Comparison of ENCODE assay signal across 26 mouse cellular contexts in the genomic region with DNA sequence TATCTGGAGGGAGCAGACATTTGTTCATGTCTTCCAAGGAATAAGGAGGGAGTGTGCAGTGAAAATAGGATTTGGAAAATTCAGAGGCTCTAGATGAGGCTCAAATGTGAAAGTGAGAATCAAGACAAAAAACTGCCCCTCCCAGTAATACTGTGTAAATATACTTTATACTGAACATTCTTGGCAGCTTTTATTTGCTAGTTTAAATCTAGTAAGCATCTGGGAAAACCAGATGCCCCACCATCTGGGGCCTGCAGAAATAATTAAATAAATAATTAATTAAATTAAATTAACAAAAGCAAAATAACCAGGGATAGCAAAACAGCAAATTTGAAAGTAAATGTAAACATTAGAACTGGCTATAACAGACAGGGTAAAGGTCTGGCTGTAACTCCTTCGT.
DNase-seq lines count a peak whose midpoint lies in the region; ATAC-seq and TF ChIP-seq lines count a peak whose summit lies in the region.
"Had no signal": no experiment of that assay in that cellular context is flagged by ENCODE, and none has a peak within 500 bp of the region (broad histone marks: within the 10 kb centered on the region; RNA-seq: fewer than 3 reads in every experiment).

No protein-coding gene starts in this region.

- no peak overlapping the region for H3K9ac ChIP-seq in forebrain, embryonic 13.5 days
- no peak overlapping the region for H3K9ac ChIP-seq in forebrain, embryonic 15.5 days (replicated peaks)
- no peak overlapping the region for H3K9ac ChIP-seq in forebrain, embryonic 12.5 days
- H3K9ac ChIP-seq in stomach, embryonic 16.5 days (ENCODE audit: low read length): no peak overlapping the region
- H3K9ac ChIP-seq in stomach, postnatal 0 days (ENCODE audit: low read length): no peak overlapping the region
- no peak overlapping the region for H3K9ac ChIP-seq in forebrain, postnatal 0 days
- H3K9ac ChIP-seq: embryonic facial prominence, embryonic 13.5 days; embryonic facial prominence, embryonic 15.5 days had no signal

- peak; percentile 61 for ATAC-seq in forebrain, embryonic 13.5 days
- peak; percentile 44; the same call in 1 of the 2 replicates for ATAC-seq in forebrain, embryonic 15.5 days (replicated peaks)
- no peak for ATAC-seq in forebrain, embryonic 12.5 days (ENCODE audit: low FRiP score)
- ATAC-seq in stomach, embryonic 16.5 days (ENCODE audit: insufficient read depth, low FRiP score): peak; percentile 40; the same call in 1 of the 2 replicates
- ATAC-seq in stomach, postnatal 0 days (ENCODE audit: low FRiP score, low TSS enrichment): no peak
- no peak for ATAC-seq in forebrain, postnatal 0 days
- ATAC-seq: activated CD4-positive, CD25-positive, alpha-beta regulatory T cell, adult 4 months; CD4-positive, CD25-positive, alpha-beta regulatory T cell, adult 4 months; Patski had no signal

- DNase-seq in forebrain, embryonic 10.5 days (ENCODE audit: extremely low spot score, low spot score): no peak
- DNase-seq in stomach, postnatal 0 days (ENCODE audit: low spot score): no peak
- peak; percentile 7 for DNase-seq in forebrain, postnatal 0 days
- DNase-seq in gastrocnemius, postnatal 25 days: no peak
- DNase-seq: adrenal gland, adult 8-10 months; adrenal gland, postnatal 14 days; adrenal gland, postnatal 36 days; B cell, adult 2 months; cerebellum, adult 11 months; cerebellum, adult 18-20 months; cerebellum, adult 8-10 months; cerebellum, adult 9-11 months; cerebellum, postnatal 14 days; embryo, embryonic 11 days had no signal

- H3K4me1 ChIP-seq in forebrain, embryonic 13.5 days: no peaks in the 10 kb centered on the region
- peaks cover 15% of the 10 kb centered on the region for H3K4me1 ChIP-seq in forebrain, embryonic 10.5 days
- no peaks in the 10 kb centered on the region for H3K4me1 ChIP-seq in forebrain, embryonic 15.5 days
- H3K4me1 ChIP-seq in forebrain, embryonic 12.5 days: no peaks in the 10 kb centered on the region
- 0 out of 2 replicates have a peak, but pooled peaks cover 4% of the 10 kb centered on the region for H3K4me1 ChIP-seq in stomach, embryonic 16.5 days (ENCODE audit: control insufficient read depth, insufficient read depth, low read length)
- H3K4me1 ChIP-seq in stomach, postnatal 0 days (replicated peaks; ENCODE audit: control insufficient read depth, insufficient read depth): no peaks in the 10 kb centered on the region
- no peaks in the 10 kb centered on the region for H3K4me1 ChIP-seq in forebrain, postnatal 0 days (ENCODE audit: insufficient read depth)
- H3K4me1 ChIP-seq: embryonic facial prominence, embryonic 13.5 days; embryonic facial prominence, embryonic 15.5 days had no signal

- H3K36me3 ChIP-seq in forebrain, embryonic 13.5 days (ENCODE audit: poor library complexity, severe bottlenecking): no peaks in the 10 kb centered on the region
- H3K36me3 ChIP-seq in forebrain, embryonic 10.5 days (replicated peaks): no peaks in the 10 kb centered on the region
- H3K36me3 ChIP-seq in forebrain, embryonic 15.5 days: no peaks in the 10 kb centered on the region
- no peaks in the 10 kb centered on the region for H3K36me3 ChIP-seq in forebrain, embryonic 12.5 days (replicated peaks)
- no peaks in the 10 kb centered on the region for H3K36me3 ChIP-seq in stomach, embryonic 16.5 days (ENCODE audit: control insufficient read depth, insufficient read depth, low read length)
- H3K36me3 ChIP-seq in stomach, postnatal 0 days (ENCODE audit: control insufficient read depth, insufficient read depth, low read length): no peaks in the 10 kb centered on the region
- no peaks in the 10 kb centered on the region for H3K36me3 ChIP-seq in forebrain, postnatal 0 days (ENCODE audit: insufficient read depth)
- H3K36me3 ChIP-seq: embryonic facial prominence, embryonic 13.5 days; embryonic facial prominence, embryonic 15.5 days; G1E had no signal

- 41% methylated on average over 1 of the region's 1 CpGs for WGBS in forebrain, embryonic 13.5 days
- 75% methylated on average over 1 of the region's 1 CpGs for WGBS in forebrain, embryonic 10.5 days
- WGBS in forebrain, embryonic 15.5 days: 35% methylated on average over 1 of the region's 1 CpGs
- 73% methylated on average over 1 of the region's 1 CpGs for WGBS in forebrain, embryonic 12.5 days
- 55% methylated on average over 1 of the region's 1 CpGs for WGBS in stomach, embryonic 16.5 days
- WGBS in stomach, postnatal 0 days: 57% methylated on average over 1 of the region's 1 CpGs
- WGBS in forebrain, postnatal 0 days: 47% methylated on average over 1 of the region's 1 CpGs

- no peak overlapping the region for H3K4me3 ChIP-seq in forebrain, embryonic 13.5 days
- no peak overlapping the region for H3K4me3 ChIP-seq in forebrain, embryonic 10.5 days
- no peak overlapping the region for H3K4me3 ChIP-seq in forebrain, embryonic 15.5 days
- no peak overlapping the region for H3K4me3 ChIP-seq in forebrain, embryonic 12.5 days (replicated peaks)
- no peak overlapping the region for H3K4me3 ChIP-seq in stomach, embryonic 16.5 days (replicated peaks; ENCODE audit: low read length)
- no peak overlapping the region for H3K4me3 ChIP-seq in stomach, postnatal 0 days (ENCODE audit: low read depth, low read length)
- no peak overlapping the region for H3K4me3 ChIP-seq in forebrain, postnatal 0 days (ENCODE audit: low read depth, low read length)
- H3K4me3 ChIP-seq: embryonic facial prominence, embryonic 13.5 days; embryonic facial prominence, embryonic 15.5 days; erythroblast, embryonic 14.5 days had no signal

- TF ChIP-seq CTCF in stomach, postnatal 0 days (IDR thresholded peaks at IDR 0.05; ENCODE audit: low read depth): no peak
- TF ChIP-seq CTCF in forebrain, postnatal 0 days (IDR thresholded peaks at IDR 0.05; ENCODE audit: low read depth): no peak

- H3K4me2 ChIP-seq in forebrain, embryonic 13.5 days: no peak overlapping the region
- H3K4me2 ChIP-seq in forebrain, embryonic 15.5 days (replicated peaks): no peak overlapping the region
- no peak overlapping the region for H3K4me2 ChIP-seq in forebrain, embryonic 12.5 days
- H3K4me2 ChIP-seq in stomach, embryonic 16.5 days (ENCODE audit: low read depth, low read length): no peak overlapping the region
- H3K4me2 ChIP-seq in stomach, postnatal 0 days (replicated peaks; ENCODE audit: low read depth): no peak overlapping the region
- no peak overlapping the region for H3K4me2 ChIP-seq in forebrain, postnatal 0 days (ENCODE audit: low read depth)
- H3K4me2 ChIP-seq: embryonic facial prominence, embryonic 13.5 days; embryonic facial prominence, embryonic 15.5 days had no signal

- TF ChIP-seq EP300 in stomach, postnatal 0 days (optimal IDR thresholded peaks at IDR 0.05): no peak

- 0 out of 2 replicates have a peak overlapping the region, but pooled peaks have one; percentile 45 for H3K27ac ChIP-seq in forebrain, embryonic 13.5 days
- H3K27ac ChIP-seq in forebrain, embryonic 10.5 days: no peak overlapping the region
- 0 out of 2 replicates have a peak overlapping the region, but pooled peaks have one; percentile 16 for H3K27ac ChIP-seq in forebrain, embryonic 15.5 days (replicated peaks)
- no peak overlapping the region for H3K27ac ChIP-seq in forebrain, embryonic 12.5 days
- no peak overlapping the region for H3K27ac ChIP-seq in stomach, embryonic 16.5 days (ENCODE audit: low read length)
- no peak overlapping the region for H3K27ac ChIP-seq in stomach, postnatal 0 days (replicated peaks)
- no peak overlapping the region for H3K27ac ChIP-seq in forebrain, postnatal 0 days (ENCODE audit: low read depth, low read length)
- H3K27ac ChIP-seq: embryonic facial prominence, embryonic 13.5 days; embryonic facial prominence, embryonic 15.5 days had no signal

- H3K9me3 ChIP-seq in forebrain, embryonic 13.5 days (replicated peaks): no peaks in the 10 kb centered on the region
- H3K9me3 ChIP-seq in forebrain, embryonic 10.5 days: no peaks in the 10 kb centered on the region
- H3K9me3 ChIP-seq in forebrain, embryonic 15.5 days: no peaks in the 10 kb centered on the region
- no peaks in the 10 kb centered on the region for H3K9me3 ChIP-seq in forebrain, embryonic 12.5 days
- no peaks in the 10 kb centered on the region for H3K9me3 ChIP-seq in stomach, embryonic 16.5 days (replicated peaks; ENCODE audit: control insufficient read depth, low read length)
- no peaks in the 10 kb centered on the region for H3K9me3 ChIP-seq in stomach, postnatal 0 days (ENCODE audit: control insufficient read depth, low read length)
- no peaks in the 10 kb centered on the region for H3K9me3 ChIP-seq in forebrain, postnatal 0 days (ENCODE audit: low read length)
- H3K9me3 ChIP-seq: embryonic facial prominence, embryonic 13.5 days; embryonic facial prominence, embryonic 15.5 days had no signal

- H3K27me3 ChIP-seq in forebrain, embryonic 13.5 days: no peaks in the 10 kb centered on the region
- H3K27me3 ChIP-seq in forebrain, embryonic 10.5 days (ENCODE audit: poor library complexity, severe bottlenecking): no peaks in the 10 kb centered on the region
- H3K27me3 ChIP-seq in forebrain, embryonic 15.5 days: no peaks in the 10 kb centered on the region
- no peaks in the 10 kb centered on the region for H3K27me3 ChIP-seq in forebrain, embryonic 12.5 days
- H3K27me3 ChIP-seq in stomach, embryonic 16.5 days (ENCODE audit: control insufficient read depth, insufficient read depth, low read length): no peaks in the 10 kb centered on the region
- H3K27me3 ChIP-seq in stomach, postnatal 0 days (ENCODE audit: control insufficient read depth, insufficient read depth, low read length): no peaks in the 10 kb centered on the region
- no peaks in the 10 kb centered on the region for H3K27me3 ChIP-seq in forebrain, postnatal 0 days (ENCODE audit: insufficient read depth, low read length)
- H3K27me3 ChIP-seq: CH12.LX; embryonic facial prominence, embryonic 13.5 days; embryonic facial prominence, embryonic 15.5 days; Patski had no signal

Comparison
In these comparisons a context has a peak if more than half of its experiments do, and no peak if none do; other contexts are left out.
1. ATAC-seq: peak in forebrain, embryonic 13.5 days (single experiment), forebrain, embryonic 15.5 days (single experiment) and stomach, embryonic 16.5 days (single experiment); none in forebrain, embryonic 12.5 days (single experiment), stomach, postnatal 0 days (single experiment) and forebrain, postnatal 0 days (single experiment).
2. H3K27ac ChIP-seq: peak in forebrain, embryonic 13.5 days (single experiment) and forebrain, embryonic 15.5 days (single experiment); none in forebrain, embryonic 10.5 days (single experiment), forebrain, embryonic 12.5 days (single experiment), stomach, embryonic 16.5 days (single experiment), stomach, postnatal 0 days (single experiment) and forebrain, postnatal 0 days (single experiment).